Mouse (Mus musculus) lung, embryonic 14.5 days (tissue): ENCODE data around the gene Med25. TPM values are rescaled to one million over a fixed set of nuclear protein-coding genes. Genes with fewer than 3 reads are reported as not detected.
A peak's percentile ranks its signal among the peaks of the same experiment; 100 is the strongest.

ENCODE experiments used
- ATAC-seq: fragments of 200-750 bp; cut with Nextera tagmentation; 2 replicates; pipeline ENCODE4 v1.8.0; 2017; ENCODE audit warnings: mild to moderate bottlenecking, moderate TSS enrichment, moderate library complexity; ENCODE audit not compliant: insufficient read depth
- DNase-seq: peaks from one replicate; pipeline ENCODE4 v3.0.0-alpha.2; 2015
- H3K27ac ChIP-seq: fragments of 300-500 bp; sonication (generic); 2 replicates; pipeline ENCODE4 v1.5.1; 2014; ENCODE audit warnings: low read depth, mild to moderate bottlenecking, moderate library complexity
- H3K27me3 ChIP-seq: fragments of 300-500 bp; sonication (generic); 2 replicates; pipeline ENCODE4 v1.6.1; 2014; ENCODE audit warnings: low read length, control low read depth; ENCODE audit not compliant: insufficient read depth
- H3K36me3 ChIP-seq: fragments of 300-500 bp; sonication (generic); 2 replicates; pipeline ENCODE4 v1.6.1; 2014; ENCODE audit warnings: control low read depth; ENCODE audit not compliant: insufficient read depth
- H3K4me1 ChIP-seq: fragments of 300-500 bp; sonication (generic); 2 replicates; pipeline ENCODE4 v1.6.1; 2014; ENCODE audit warnings: antibody characterized with exemption, control low read depth; ENCODE audit not compliant: insufficient read depth
- H3K4me2 ChIP-seq: fragments of 300-500 bp; sonication (generic); 2 replicates; pipeline ENCODE4 v1.6.1; 2014; ENCODE audit warnings: mild to moderate bottlenecking
- H3K4me3 ChIP-seq: fragments of 300-500 bp; sonication (generic); 2 replicates; pipeline ENCODE4 v1.5.1; 2014; ENCODE audit warnings: low read depth, low read length
- H3K9ac ChIP-seq: fragments of 300-500 bp; sonication (generic); 2 replicates; pipeline ENCODE4 v1.6.1; 2014
- H3K9me3 ChIP-seq: fragments of 300-500 bp; sonication (generic); 2 replicates; pipeline ENCODE4 v1.6.1; 2016; ENCODE audit warnings: low read depth, low read length, control low read depth
- CTCF ChIP-seq: IDR thresholded peaks from 2 replicates; pipeline ENCODE4 v1.5.1; 2016; ENCODE audit warnings: antibody characterized with exemption, low read depth
- WGBS: fragments of 180-500 bp; shearing (Covaris S2); extraction: QIAGEN DNeasy Blood & Tissue Kit; methylation state at CpG from one replicate; pipeline ENCODE4 v1.1.7; 2014; 5-methylcytosine and 5-hydroxymethylcytosine counted together
- polyA plus RNA-seq: library from polyadenylated mRNA; unstranded; fragments of >200 nt; fragmentation: Nextera tagmentation; extraction: Ambion mirVana; gene quantifications from 2 replicates; pipeline ENCODE4 v1.2.1, GENCODE M21; 2014

The Med25 gene
- polyA plus RNA-seq, 1 experiment from 2014 or later, result 79.5 TPM

- WGBS, result 7% methylated on average over 8 of the region's 8 CpGs
- no peaks in the 10 kb centered on the region for H3K9me3 ChIP-seq
- ATAC-seq (no peak), DNase-seq (peak; percentile 66)
- peaks cover 22% of the 10 kb centered on the region for H3K4me1 ChIP-seq
- H3K36me3 ChIP-seq, result peaks cover 17% of the 10 kb centered on the region
- no peak for TF ChIP-seq CTCF
- no peaks in the 10 kb centered on the region for H3K27me3 ChIP-seq
- peak overlapping the region; percentile 82 for H3K4me3 ChIP-seq
- no peak overlapping the region; the same call in 1 of the 2 replicates for H3K9ac ChIP-seq
- peak overlapping the region; percentile 93 for H3K27ac ChIP-seq
- peak overlapping the region; percentile 83 for H3K4me2 ChIP-seq
Observed at GRCm38 (mm10) chr7:44893197-44893596, 685 bp upstream of the Med25 start.

- Histone ChIP-seq H3K4me1 (peaks cover 19% of the 10 kb centered on the region), H3K9ac (peak overlapping the region; percentile 86)
Observed at GRCm38 (mm10) chr7:44891611-44892010, 901 bp downstream of the Med25 start.

GRCm38 (mm10) chr7:44890737-44891136, 1.8 kb downstream of the Med25 start:
- DNase-seq, result no peak
- Histone ChIP-seq H3K4me3 (peak overlapping the region; percentile 82; the same call in 1 of the 2 replicates), H3K9me3 (no peaks in the 10 kb centered on the region), H3K27ac (no peak overlapping the region), H3K36me3 (peaks cover 35% of the 10 kb centered on the region), H3K27me3 (no peaks in the 10 kb centered on the region), H3K4me2 (peak overlapping the region; percentile 83; the same call in 1 of the 2 replicates), H3K9ac (0 out of 2 replicates have a peak overlapping the region, but pooled peaks have one; percentile 86), H3K4me1 (peaks cover 16% of the 10 kb centered on the region)
- WGBS, result 76% methylated on average over 4 of the region's 4 CpGs
- TF ChIP-seq CTCF, result no peak
- ATAC-seq, result no peak

More at GRCm38 (mm10) chr7:44891611-44892010, 901 bp downstream of the Med25 start:
- Histone ChIP-seq H3K4me3 (peak overlapping the region; percentile 82), H3K27me3 (no peaks in the 10 kb centered on the region), H3K9me3 (no peaks in the 10 kb centered on the region), H3K4me2 (peak overlapping the region; percentile 83), H3K36me3 (peaks cover 27% of the 10 kb centered on the region), H3K27ac (peak overlapping the region; percentile 93; the same call in 1 of the 2 replicates)
- WGBS, result 12% methylated on average over 6 of the region's 6 CpGs
- TF ChIP-seq CTCF, result no peak
- DNase-seq, result no peak
- ATAC-seq, result no peak

GRCm38 (mm10) chr7:44890180-44890579, 2.3 kb downstream of the Med25 start:
- Histone ChIP-seq H3K36me3 (peaks cover 41% of the 10 kb centered on the region), H3K4me1 (peaks cover 15% of the 10 kb centered on the region), H3K4me2 (no peak overlapping the region; the same call in 1 of the 2 replicates), H3K4me3 (no peak overlapping the region), H3K27me3 (no peaks in the 10 kb centered on the region), H3K9ac (no peak overlapping the region), H3K27ac (no peak overlapping the region), H3K9me3 (no peaks in the 10 kb centered on the region)
- ATAC-seq (no peak), DNase-seq (no peak)
- TF ChIP-seq CTCF, result no peak
- WGBS, result 73% methylated on average over 6 of the region's 7 CpGs

GRCm38 (mm10) chr7:44888256-44889105, 4.0 kb downstream of the Med25 start:
- WGBS, result 83% methylated on average over 13 of the region's 13 CpGs
- H3K36me3 ChIP-seq, result peaks cover 55% of the 10 kb centered on the region
- no peaks in the 10 kb centered on the region for H3K27me3 ChIP-seq
- peaks cover 9% of the 10 kb centered on the region for H3K4me1 ChIP-seq
- no peaks in the 10 kb centered on the region for H3K9me3 ChIP-seq
- H3K4me3 ChIP-seq, result no peak overlapping the region
- TF ChIP-seq CTCF, result no peak
- no peak overlapping the region for H3K9ac ChIP-seq
- ATAC-seq, result no peak
- no peak for DNase-seq
- no peak overlapping the region for H3K27ac ChIP-seq
- no peak overlapping the region for H3K4me2 ChIP-seq

- Histone ChIP-seq H3K36me3 (peaks cover 69% of the 10 kb centered on the region), H3K4me3 (no peak overlapping the region), H3K27ac (no peak overlapping the region), H3K27me3 (no peaks in the 10 kb centered on the region), H3K4me2 (no peak overlapping the region), H3K9me3 (no peaks in the 10 kb centered on the region), H3K4me1 (peaks cover 4% of the 10 kb centered on the region; the same call in 1 of the 2 replicates), H3K9ac (no peak overlapping the region)
- TF ChIP-seq CTCF, result no peak
- DNase-seq (no peak), ATAC-seq (no peak)
- WGBS, result 80% methylated on average over 7 of the region's 7 CpGs
Observed at GRCm38 (mm10) chr7:44886964-44887363, 5.5 kb downstream of the Med25 start.

- ATAC-seq, result no peak
- no peaks in the 10 kb centered on the region for H3K27me3 ChIP-seq
- H3K4me1 ChIP-seq, result no peaks in the 10 kb centered on the region
- H3K9me3 ChIP-seq, result no peaks in the 10 kb centered on the region
- no peak overlapping the region for H3K4me3 ChIP-seq
- H3K9ac ChIP-seq, result no peak overlapping the region
- no peak overlapping the region for H3K4me2 ChIP-seq
- no peak for DNase-seq
- H3K36me3 ChIP-seq, result peaks cover 90% of the 10 kb centered on the region
- TF ChIP-seq CTCF, result no peak
- WGBS, result 95% methylated on average over 5 of the region's 5 CpGs
- no peak overlapping the region for H3K27ac ChIP-seq
Observed at GRCm38 (mm10) chr7:44884637-44885036, 7.9 kb downstream of the Med25 start.
